Mouse (Mus musculus) R1 (cell line): Measurements from ENCODE around the gene Sft2d2.

ENCODE experiments used
- DNase-seq: peaks from one replicate; pipeline ENCODE4 v3.0.0-alpha.2; 2018; ENCODE audit warnings: low read depth, low spot score

The Sft2d2 gene

GRCm38 (mm10) chr1:165193880-165194661 is at the start of gene Sft2d2:
Sft2d2 (minus strand) TSS chr1:165194438.
- peak; percentile 88 for DNase-seq

GRCm38 (mm10) chr1:165236321-165237298 is 42.4 kb upstream of the Sft2d2 start, which contains the start of gene Tiprl:
Tiprl (minus strand) TSS chr1:165236996.
- peak; percentile 98 for DNase-seq

- DNase-seq: no peak
Measured at GRCm38 (mm10) chr1:165235846-165236245, 41.6 kb upstream of the Sft2d2 start.

GRCm38 (mm10) chr1:165233806-165234205 is 39.6 kb upstream of the Sft2d2 start:
- DNase-seq: no peak

GRCm38 (mm10) chr1:165230691-165231090 is 36.5 kb upstream of the Sft2d2 start:
- peak; percentile 31 for DNase-seq

- peak; percentile 21 for DNase-seq
Measured at GRCm38 (mm10) chr1:165229577-165229976, 35.3 kb upstream of the Sft2d2 start.

- DNase-seq: no peak
Measured at GRCm38 (mm10) chr1:165217023-165217589, 22.9 kb upstream of the Sft2d2 start.

- DNase-seq: no peak
Measured at GRCm38 (mm10) chr1:165215831-165216230, 21.6 kb upstream of the Sft2d2 start.

GRCm38 (mm10) chr1:165205591-165205990 is 11.4 kb upstream of the Sft2d2 start:
- DNase-seq: no peak

GRCm38 (mm10) chr1:165203488-165204035 is 9.3 kb upstream of the Sft2d2 start:
- DNase-seq: no peak

GRCm38 (mm10) chr1:165201445-165202012 is 7.3 kb upstream of the Sft2d2 start:
- no peak for DNase-seq

GRCm38 (mm10) chr1:165200748-165201147 is 6.5 kb upstream of the Sft2d2 start:
- DNase-seq: no peak

- no peak for DNase-seq
Measured at GRCm38 (mm10) chr1:165199639-165200038, 5.4 kb upstream of the Sft2d2 start.

- DNase-seq: no peak
Measured at GRCm38 (mm10) chr1:165198951-165199350, 4.7 kb upstream of the Sft2d2 start.

GRCm38 (mm10) chr1:165197875-165198274 is 3.6 kb upstream of the Sft2d2 start:
- no peak for DNase-seq

- no peak for DNase-seq
Measured at GRCm38 (mm10) chr1:165195396-165195960, 1.2 kb upstream of the Sft2d2 start.

- no peak for DNase-seq
Measured at GRCm38 (mm10) chr1:165194662-165195013, 400 bp upstream of the Sft2d2 start.

GRCm38 (mm10) chr1:165193426-165193825 is 812 bp downstream of the Sft2d2 start:
- DNase-seq: no peak

GRCm38 (mm10) chr1:165192714-165193264 is 1.4 kb downstream of the Sft2d2 start:
- DNase-seq: no peak

GRCm38 (mm10) chr1:165192102-165192501 is 2.1 kb downstream of the Sft2d2 start:
- no peak for DNase-seq

- no peak for DNase-seq
Measured at GRCm38 (mm10) chr1:165191611-165192010, 2.6 kb downstream of the Sft2d2 start.
